Mouse (Mus musculus): ENCODE measurements around the gene Aimp1. TPM values are rescaled to one million over a fixed set of nuclear protein-coding genes. Genes with fewer than 3 reads are reported as not detected.

Aimp1 gene
- 59.6 and 66.5 TPM in 2 replicates for polyA plus RNA-seq (2012; rRNA removed)

DNA sequence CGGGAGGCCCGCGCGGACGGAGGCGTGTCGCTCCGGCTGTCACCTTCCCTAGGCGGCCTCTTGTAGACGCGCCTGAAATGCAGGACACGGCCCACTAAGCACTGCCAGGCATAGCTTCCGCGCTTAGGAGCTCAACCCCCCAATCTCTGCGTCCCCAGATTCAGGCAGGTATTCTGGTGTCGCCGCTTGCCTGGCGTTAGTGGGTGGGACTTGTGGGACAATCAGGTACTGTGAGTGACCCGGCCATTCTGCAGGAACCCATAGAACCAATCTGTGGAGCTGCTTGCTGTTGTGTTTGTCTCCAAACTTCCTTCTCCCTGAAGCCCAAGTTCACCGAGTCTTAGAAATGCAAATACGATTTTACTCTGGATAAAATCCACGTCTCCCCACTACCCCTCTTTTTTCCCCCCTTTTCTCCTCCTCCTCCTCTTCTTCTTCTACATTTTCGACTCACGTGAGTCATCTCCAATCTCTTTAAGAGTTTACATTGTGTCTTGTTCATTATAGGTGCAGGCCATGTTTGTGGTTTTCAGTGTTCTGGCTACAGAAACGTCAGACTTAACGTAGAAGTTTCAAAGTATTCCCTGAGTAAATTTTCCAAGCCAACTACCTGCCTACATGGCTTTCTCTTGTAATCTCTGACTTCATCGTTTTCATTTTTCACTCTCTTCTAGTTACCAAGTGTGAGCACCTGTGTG, at the start of gene Aimp1:
Gene Aimp1, minus strand, starts transcription at position 140 of the 698 bp plus-strand sequence.
- Histone ChIP-seq H3K27ac (ENCODE audit: insufficient read depth, low read length) (peak within 1 kb of the TSS; percentile 99), H3K4me3 (ENCODE audit: insufficient read depth, low read length) (peak within 1 kb of the TSS; percentile 88), H3K4me1 (ENCODE audit: control insufficient read depth, insufficient read depth, low read length) (peaks cover 2% of the 10 kb centered on the region)
- TF ChIP-seq CTCF (IDR thresholded peaks at IDR 0.05; ENCODE audit: extremely low read depth, insufficient read depth, low read length): no peak
- no peak for TF ChIP-seq POLR2A (IDR thresholded peaks at IDR 0.05; ENCODE audit: extremely low read depth, insufficient read depth, low read length)

- no peak overlapping the region for H3K27ac ChIP-seq (ENCODE audit: insufficient read depth, low read length)
- no peak for TF ChIP-seq CTCF (IDR thresholded peaks at IDR 0.05; ENCODE audit: extremely low read depth, insufficient read depth, low read length)
- TF ChIP-seq POLR2A (IDR thresholded peaks at IDR 0.05; ENCODE audit: extremely low read depth, insufficient read depth, low read length): no peak
- no peak overlapping the region for H3K4me3 ChIP-seq (ENCODE audit: insufficient read depth, low read length)
- no peaks in the 10 kb centered on the region; the same call in 1 of the 2 replicates for H3K4me1 ChIP-seq (ENCODE audit: control insufficient read depth, insufficient read depth, low read length)
These were observed 40.2 kb upstream of the Aimp1 start for GRCm38 (mm10) chr3:132724326-132724725.

GRCm38 (mm10) chr3:132717316-132717715, 33.1 kb upstream of the Aimp1 start:
- TF ChIP-seq POLR2A (IDR thresholded peaks at IDR 0.05; ENCODE audit: extremely low read depth, insufficient read depth, low read length) (no peak), CTCF (IDR thresholded peaks at IDR 0.05; ENCODE audit: extremely low read depth, insufficient read depth, low read length) (no peak)
- no peak overlapping the region for H3K27ac ChIP-seq (ENCODE audit: insufficient read depth, low read length)
- no peak overlapping the region for H3K4me3 ChIP-seq (ENCODE audit: insufficient read depth, low read length)
- no peaks in the 10 kb centered on the region for H3K4me1 ChIP-seq (ENCODE audit: control insufficient read depth, insufficient read depth, low read length)

GRCm38 (mm10) chr3:132713913-132714312, 29.7 kb upstream of the Aimp1 start:
- no peaks in the 10 kb centered on the region for H3K4me1 ChIP-seq (ENCODE audit: control insufficient read depth, insufficient read depth, low read length)
- no peak overlapping the region for H3K4me3 ChIP-seq (ENCODE audit: insufficient read depth, low read length)
- H3K27ac ChIP-seq (ENCODE audit: insufficient read depth, low read length): no peak overlapping the region
- TF ChIP-seq POLR2A (IDR thresholded peaks at IDR 0.05; ENCODE audit: extremely low read depth, insufficient read depth, low read length) (no peak), CTCF (IDR thresholded peaks at IDR 0.05; ENCODE audit: extremely low read depth, insufficient read depth, low read length) (no peak)

DNA sequence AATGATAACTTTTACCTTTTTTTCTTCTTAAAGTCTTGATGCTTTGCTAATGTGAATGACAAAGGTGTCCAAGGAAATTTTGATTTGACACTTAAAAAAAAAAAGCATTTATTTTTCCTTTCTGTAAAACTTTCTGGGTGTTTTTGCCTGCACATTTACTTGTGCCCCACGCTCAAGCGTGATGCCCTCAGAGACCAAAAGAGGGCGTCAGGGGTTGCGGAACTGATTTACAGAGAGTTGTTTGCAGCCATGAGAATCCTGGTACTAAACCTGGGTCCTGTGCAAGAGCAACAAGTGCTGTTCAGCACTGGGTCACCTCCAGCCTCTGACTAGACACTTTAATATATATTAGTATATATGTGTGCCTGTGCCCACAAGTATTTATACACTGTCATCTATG, 22.8 kb upstream of the Aimp1 start:
- Histone ChIP-seq H3K4me3 (ENCODE audit: insufficient read depth, low read length) (no peak overlapping the region), H3K4me1 (ENCODE audit: control insufficient read depth, insufficient read depth, low read length) (no peaks in the 10 kb centered on the region), H3K27ac (ENCODE audit: insufficient read depth, low read length) (no peak overlapping the region)
- no peak for TF ChIP-seq POLR2A (IDR thresholded peaks at IDR 0.05; ENCODE audit: extremely low read depth, insufficient read depth, low read length)
- TF ChIP-seq CTCF (IDR thresholded peaks at IDR 0.05; ENCODE audit: extremely low read depth, insufficient read depth, low read length): no peak

DNA sequence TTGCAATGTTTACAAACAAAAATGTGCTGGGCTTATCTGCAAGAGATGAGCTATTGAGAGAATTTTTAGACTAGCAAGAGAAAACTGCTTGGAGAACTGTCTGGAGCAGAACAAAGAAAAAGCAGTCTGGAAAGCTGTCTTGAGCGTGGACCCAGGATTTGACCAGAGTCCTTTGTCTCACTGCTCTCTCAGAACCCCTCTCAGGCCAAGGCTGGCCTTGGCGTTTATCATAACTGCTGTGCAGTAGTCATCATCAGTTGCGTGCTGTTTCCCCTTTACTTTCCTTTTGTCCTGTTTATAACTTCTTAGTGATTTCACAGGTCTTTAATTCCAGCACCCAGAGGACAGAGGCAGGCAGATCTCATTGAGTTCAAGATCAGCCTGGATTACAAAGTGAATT, 20.0 kb upstream of the Aimp1 start:
- Histone ChIP-seq H3K4me1 (ENCODE audit: control insufficient read depth, insufficient read depth, low read length) (no peaks in the 10 kb centered on the region), H3K27ac (ENCODE audit: insufficient read depth, low read length) (no peak overlapping the region), H3K4me3 (ENCODE audit: insufficient read depth, low read length) (no peak overlapping the region)
- TF ChIP-seq POLR2A (IDR thresholded peaks at IDR 0.05; ENCODE audit: extremely low read depth, insufficient read depth, low read length) (no peak), CTCF (IDR thresholded peaks at IDR 0.05; ENCODE audit: extremely low read depth, insufficient read depth, low read length) (no peak)

DNA sequence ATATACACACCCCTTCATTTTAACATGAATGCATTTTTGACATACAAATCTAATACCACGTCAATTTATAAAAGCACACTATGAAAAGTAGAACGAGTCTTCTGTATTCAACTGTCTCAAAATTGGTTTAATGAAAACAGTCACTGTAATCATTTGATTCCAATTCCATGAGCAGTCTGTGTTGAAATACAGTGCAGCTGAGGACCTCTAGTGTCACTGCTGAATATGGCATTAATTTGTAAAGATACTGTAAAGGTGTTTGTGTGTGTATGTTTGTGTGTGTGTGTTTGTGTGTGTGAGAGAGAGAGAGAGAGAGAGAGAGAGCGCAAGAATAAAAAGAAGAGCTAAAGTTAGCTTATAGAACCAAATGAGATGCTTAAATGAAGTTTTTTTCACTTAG, 17.2 kb upstream of the Aimp1 start:
- no peak overlapping the region for H3K27ac ChIP-seq (ENCODE audit: insufficient read depth, low read length)
- TF ChIP-seq CTCF (IDR thresholded peaks at IDR 0.05; ENCODE audit: extremely low read depth, insufficient read depth, low read length) (no peak), POLR2A (IDR thresholded peaks at IDR 0.05; ENCODE audit: extremely low read depth, insufficient read depth, low read length) (no peak)
- no peak overlapping the region for H3K4me3 ChIP-seq (ENCODE audit: insufficient read depth, low read length)
- no peaks in the 10 kb centered on the region for H3K4me1 ChIP-seq (ENCODE audit: control insufficient read depth, insufficient read depth, low read length)

DNA sequence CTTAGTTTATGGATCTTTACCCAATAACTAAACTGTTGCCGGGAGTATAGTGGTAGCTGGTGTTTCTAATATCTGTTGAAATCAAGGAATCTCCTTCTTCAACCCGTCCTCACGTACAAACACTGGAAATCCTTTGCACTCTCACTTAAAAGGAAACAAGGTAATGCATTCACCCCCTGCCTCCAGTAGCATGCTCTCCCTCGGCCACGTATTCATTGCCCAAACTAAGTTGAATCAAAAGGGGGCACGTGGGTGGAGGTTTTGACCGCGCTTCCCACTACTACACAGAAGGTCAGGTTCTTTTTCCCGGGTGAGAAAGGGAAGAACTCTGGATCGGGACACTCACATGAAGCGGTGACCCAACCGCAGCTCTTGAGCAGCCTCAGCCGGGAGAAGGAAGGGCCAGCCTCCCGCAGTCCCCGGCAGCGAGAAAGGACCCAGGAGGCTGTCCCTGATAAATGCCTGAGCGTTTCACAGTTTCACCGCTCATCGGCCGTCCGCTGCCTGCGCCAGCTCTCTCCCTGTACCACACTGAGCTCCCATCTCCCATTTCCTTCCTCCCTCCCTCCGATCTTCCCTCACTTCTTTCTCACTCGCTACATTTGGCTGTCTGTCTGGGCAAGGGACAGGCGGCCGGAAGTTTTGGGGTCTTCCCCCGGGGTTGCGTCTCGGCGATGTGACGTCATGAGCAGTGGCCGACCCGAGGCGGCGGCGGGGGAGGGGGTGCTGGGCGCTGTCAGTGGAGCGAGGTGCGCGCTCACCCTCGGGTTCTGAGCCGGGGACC, 531 bp downstream of the Aimp1 start, which contains the start of gene Tbck:
Gene Tbck, plus strand, starts transcription at position 698 of the 784 bp plus-strand sequence.
- H3K27ac ChIP-seq (ENCODE audit: insufficient read depth, low read length): peak within 1 kb of the TSS; percentile 99
- peaks cover 2% of the 10 kb centered on the region for H3K4me1 ChIP-seq (ENCODE audit: control insufficient read depth, insufficient read depth, low read length)
- peak within 1 kb of the TSS; percentile 88 for H3K4me3 ChIP-seq (ENCODE audit: insufficient read depth, low read length)
- TF ChIP-seq POLR2A (IDR thresholded peaks at IDR 0.05; ENCODE audit: extremely low read depth, insufficient read depth, low read length) (peak; percentile 61), CTCF (IDR thresholded peaks at IDR 0.05; ENCODE audit: extremely low read depth, insufficient read depth, low read length) (no peak)

DNA sequence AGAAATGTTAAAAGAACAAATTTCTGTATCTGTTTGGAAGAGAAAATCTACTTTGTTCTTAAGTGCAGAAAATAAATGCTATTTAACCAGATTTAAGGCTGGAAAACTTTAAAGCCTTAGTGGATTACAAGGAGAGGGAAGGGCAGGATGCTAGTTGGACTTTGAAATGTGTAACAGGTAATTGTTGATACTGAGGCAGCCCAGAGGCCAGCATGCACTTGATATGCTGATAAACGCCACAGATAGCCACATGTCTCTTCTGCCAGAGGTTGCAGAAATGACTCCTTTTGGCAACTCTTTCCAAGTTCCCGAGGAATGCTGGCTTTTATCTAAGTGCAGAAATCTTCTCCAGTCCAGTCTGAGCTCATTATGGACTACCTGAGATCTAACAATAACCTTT, 6.7 kb downstream of the Aimp1 start:
- Histone ChIP-seq H3K4me3 (ENCODE audit: insufficient read depth, low read length) (no peak overlapping the region), H3K27ac (ENCODE audit: insufficient read depth, low read length) (no peak overlapping the region), H3K4me1 (ENCODE audit: control insufficient read depth, insufficient read depth, low read length) (no peaks in the 10 kb centered on the region)
- TF ChIP-seq POLR2A (IDR thresholded peaks at IDR 0.05; ENCODE audit: extremely low read depth, insufficient read depth, low read length) (no peak), CTCF (IDR thresholded peaks at IDR 0.05; ENCODE audit: extremely low read depth, insufficient read depth, low read length) (no peak)
